Mouse (Mus musculus) heart, adult 2 months (tissue): ENCODE data around the gene Rcc1.

Experiments
- CTCF ChIP-seq: fragments of 200-600 bp; IDR thresholded peaks from 2 replicates; pipeline ENCODE4 v1.8.1; 2022; ENCODE audit warnings: antibody characterized with exemption, mild to moderate bottlenecking, moderate library complexity
- EP300 ChIP-seq: fragments of 200-500 bp; IDR thresholded peaks from 2 replicates; pipeline ENCODE4 v1.6.1; 2011; ENCODE audit warnings: low read depth, low read length, control low read depth; ENCODE audit not compliant: insufficient read depth
- POLR2A ChIP-seq: fragments of 200-500 bp; IDR thresholded peaks from 2 replicates; pipeline ENCODE4 v1.6.1; 2011; ENCODE audit warnings: mild to moderate bottlenecking, low read depth, low read length, control low read depth; ENCODE audit not compliant: insufficient read depth

DNA sequence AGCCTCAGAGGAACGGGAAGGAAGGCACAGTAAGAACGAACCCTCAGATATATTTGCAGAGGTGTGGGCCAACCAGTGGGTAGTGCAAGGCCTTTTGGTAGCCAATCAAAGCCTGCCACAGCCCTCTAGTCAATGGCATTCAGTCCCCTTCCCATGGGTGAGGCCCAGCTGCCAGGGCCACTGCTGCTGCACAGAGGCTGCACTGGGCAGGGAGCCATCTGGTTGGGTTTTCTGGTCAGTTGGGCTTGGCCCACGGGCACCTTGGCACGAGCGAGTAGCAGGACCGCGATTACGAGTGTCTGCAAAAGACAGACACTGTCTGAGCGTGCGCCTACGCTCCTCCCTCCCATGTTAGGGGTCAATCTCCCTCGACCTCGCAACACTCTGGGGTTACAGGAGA is 14.5 kb downstream of the Rcc1 start:
- TF ChIP-seq CTCF = no peak
- no peak for TF ChIP-seq POLR2A
- TF ChIP-seq EP300 = no peak
